Mouse (Mus musculus): ENCODE measurements around the gene Ifnk.

The Ifnk gene

GRCm38 (mm10) chr4:35143472-35144102 lies 8.3 kb upstream of the Ifnk start:
- no peak for DNase-seq

GRCm38 (mm10) chr4:35145726-35146125 lies 6.1 kb upstream of the Ifnk start:
- DNase-seq, result no peak

GRCm38 (mm10) chr4:35146597-35146996 lies 5.3 kb upstream of the Ifnk start:
- DNase-seq, result no peak

- DNase-seq, result no peak
These were observed 3.5 kb upstream of the Ifnk start for GRCm38 (mm10) chr4:35148326-35148725.

- DNase-seq, result no peak
These were observed 1.1 kb upstream of the Ifnk start for GRCm38 (mm10) chr4:35150706-35151105.

- no peak for DNase-seq
These were observed 2.2 kb downstream of the Ifnk start for GRCm38 (mm10) chr4:35154051-35154450.

GRCm38 (mm10) chr4:35155132-35155922 lies 3.5 kb downstream of the Ifnk start:
- peak; percentile 68 to 72 for DNase-seq

- peak; percentile 73 to 76 for DNase-seq
These were observed 4.3 kb downstream of the Ifnk start for GRCm38 (mm10) chr4:35156149-35156611.

DNA sequence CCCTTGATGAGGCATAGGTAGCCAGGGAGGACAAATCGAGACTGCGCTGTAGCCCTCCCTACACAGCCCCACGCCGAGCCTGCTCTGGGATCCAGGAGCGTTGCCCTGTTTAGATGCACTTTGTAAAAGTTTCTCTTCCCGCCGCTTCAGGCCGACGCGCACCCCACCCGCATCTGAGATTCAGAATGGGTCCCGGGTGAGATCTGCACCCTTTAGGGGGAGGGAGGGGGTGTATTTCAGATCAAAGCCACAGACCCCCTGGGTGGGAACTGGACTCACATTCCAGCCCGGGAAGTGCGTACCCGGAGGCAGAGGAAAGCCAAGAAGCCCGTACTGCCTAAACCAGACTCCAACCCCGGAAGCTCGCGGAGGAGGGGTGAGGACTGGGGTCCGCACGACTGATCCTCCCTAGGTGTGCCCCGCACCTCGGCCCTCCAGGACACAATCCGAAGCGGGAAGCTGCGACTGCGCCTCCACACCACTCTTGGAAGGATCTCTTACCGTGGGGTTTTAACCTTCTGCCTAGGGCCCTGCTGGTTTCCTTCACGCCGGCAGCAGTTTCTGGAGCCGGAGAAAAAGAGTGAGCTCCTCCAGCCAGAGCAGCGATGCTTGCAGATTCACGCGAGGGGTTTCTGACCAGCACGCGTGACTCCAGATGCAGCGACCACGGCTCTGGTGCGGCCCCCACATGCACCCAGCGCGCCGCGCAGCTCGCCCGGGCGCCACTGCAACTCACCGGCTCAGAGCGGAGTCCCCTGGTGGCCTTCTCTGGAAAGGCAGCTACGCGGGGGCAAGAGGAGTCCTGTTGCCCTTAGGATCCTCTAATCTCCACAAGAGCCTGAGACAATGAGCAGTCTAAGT lies 5.1 kb downstream of the Ifnk start, which contains the start of gene Mob3b:
Gene Mob3b (minus strand): TSS at position 734 of the 861 bp plus-strand sequence.
- DNase-seq, result peak; percentile 89 to 92

- no peak for DNase-seq
These were observed 6.0 kb downstream of the Ifnk start for GRCm38 (mm10) chr4:35157815-35158214.

GRCm38 (mm10) chr4:35165275-35165674 lies 13.4 kb downstream of the Ifnk start:
- DNase-seq, result no peak

DNA sequence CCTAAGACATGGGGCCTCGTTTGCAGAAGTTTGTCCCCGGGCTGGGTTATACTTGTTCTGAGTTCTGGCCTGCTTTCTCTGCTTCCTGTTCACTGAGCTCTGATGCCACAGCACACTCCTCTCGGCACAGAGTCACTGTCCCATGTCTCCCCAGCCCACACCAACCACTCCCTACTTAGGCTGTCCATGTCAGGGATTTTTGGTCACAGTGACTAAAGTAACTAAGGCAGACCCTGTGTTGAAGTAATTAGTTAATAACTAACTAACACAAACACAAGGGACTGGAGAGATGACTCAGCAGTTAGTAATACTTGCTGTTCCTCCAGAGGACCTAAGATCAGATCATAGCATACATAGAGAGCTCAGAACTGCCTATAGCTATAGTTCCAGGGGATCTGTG lies 14.1 kb downstream of the Ifnk start:
- DNase-seq, result no peak

DNA sequence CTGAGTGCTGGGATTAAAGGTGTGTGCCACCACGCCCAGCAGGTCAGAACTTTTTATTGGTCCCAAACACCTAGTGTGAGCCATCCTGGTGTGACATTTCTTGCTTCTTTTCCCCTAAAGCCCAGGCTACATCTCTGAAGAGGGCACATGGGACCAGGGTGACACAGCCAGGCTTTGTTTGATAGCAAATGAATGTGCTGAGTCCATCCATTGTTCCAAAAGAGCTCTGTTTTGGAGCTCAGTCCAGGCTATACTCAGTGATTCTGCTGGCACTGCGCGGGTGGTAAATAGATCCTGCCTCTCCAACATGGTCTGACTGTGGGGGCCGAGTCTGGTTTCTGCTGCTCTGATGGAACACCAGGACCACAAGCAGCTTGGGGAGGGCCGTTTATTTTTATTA lies 16.0 kb downstream of the Ifnk start:
- no peak for DNase-seq

- no peak for DNase-seq
These were observed 17.8 kb downstream of the Ifnk start for GRCm38 (mm10) chr4:35169571-35170125.

GRCm38 (mm10) chr4:35172471-35172870 lies 20.6 kb downstream of the Ifnk start:
- no peak for DNase-seq

DNA sequence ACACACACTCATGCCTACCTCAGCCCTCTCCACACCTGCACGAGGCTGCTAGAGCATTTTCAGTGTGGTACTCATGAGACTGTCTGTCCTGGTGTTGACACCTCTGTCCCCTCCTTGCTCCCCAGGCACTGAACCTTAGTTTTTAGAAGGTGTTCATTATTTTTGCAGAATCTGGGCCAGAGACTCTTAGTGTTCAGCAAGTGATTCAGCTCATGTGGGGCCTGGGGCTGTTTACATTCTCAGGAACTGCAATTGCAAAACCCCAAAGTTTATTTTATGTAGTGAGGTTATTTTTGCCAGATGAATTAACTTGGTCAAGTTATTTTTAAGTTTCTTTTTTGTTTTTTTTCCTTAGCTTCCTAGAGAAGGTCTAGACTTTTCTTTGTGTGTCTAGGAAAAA lies 21.7 kb downstream of the Ifnk start:
- DNase-seq, result no peak

DNA sequence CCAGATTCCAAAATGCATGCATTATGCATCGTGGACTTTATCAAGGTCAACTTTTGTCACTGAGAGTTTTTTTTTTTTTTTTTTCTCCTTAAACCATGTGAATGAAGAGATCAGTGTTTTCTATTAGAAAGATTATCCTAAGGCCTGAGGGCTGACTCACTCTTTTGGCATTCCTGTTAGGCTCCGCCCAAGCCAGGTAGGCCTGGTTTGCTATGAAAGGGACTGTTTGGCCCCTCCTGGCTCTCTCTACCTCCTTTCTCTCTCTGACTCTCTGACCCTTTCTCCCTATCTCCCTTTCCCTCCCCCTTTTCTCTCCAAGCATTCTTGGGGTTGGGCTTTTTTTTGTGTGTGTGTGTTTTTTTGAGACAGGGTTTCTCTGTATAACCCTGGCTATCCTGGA lies 23.7 kb downstream of the Ifnk start:
- DNase-seq, result no peak

DNA sequence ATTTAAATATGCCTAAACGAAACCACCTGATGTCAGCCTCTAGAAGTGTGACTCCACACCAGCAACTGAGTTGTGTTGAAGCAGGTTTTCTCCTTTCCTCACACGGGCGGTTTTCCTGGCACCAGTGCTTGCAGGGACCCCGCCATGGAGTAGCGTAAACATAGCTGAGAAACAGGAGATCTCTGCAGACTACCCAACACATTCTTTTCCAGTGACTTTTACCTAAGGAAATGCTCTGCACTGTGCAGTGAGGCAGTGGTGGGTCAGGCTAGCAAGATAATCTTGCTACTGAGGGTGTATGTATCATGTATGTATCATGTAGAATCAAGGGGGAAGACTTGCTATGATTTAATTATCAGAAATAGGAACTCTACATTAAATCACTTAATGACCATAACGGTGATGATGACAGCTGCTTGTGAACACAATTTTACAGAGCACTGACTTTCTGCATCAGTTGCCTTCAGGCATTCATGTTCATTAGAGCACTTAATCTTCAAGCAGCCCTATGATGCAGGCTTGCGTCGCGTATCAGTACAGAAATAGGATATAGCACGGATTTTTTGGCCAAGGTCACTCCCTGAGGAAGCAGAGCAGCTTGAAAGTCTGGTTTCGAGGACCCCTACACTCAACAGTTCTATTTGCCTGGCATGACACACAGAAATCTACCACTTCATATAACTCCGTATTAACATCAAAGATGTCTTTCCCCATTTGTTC lies 26.2 kb downstream of the Ifnk start:
- DNase-seq, result no peak

- DNase-seq, result no peak
These were observed 35.9 kb downstream of the Ifnk start for GRCm38 (mm10) chr4:35187617-35188326.

DNA sequence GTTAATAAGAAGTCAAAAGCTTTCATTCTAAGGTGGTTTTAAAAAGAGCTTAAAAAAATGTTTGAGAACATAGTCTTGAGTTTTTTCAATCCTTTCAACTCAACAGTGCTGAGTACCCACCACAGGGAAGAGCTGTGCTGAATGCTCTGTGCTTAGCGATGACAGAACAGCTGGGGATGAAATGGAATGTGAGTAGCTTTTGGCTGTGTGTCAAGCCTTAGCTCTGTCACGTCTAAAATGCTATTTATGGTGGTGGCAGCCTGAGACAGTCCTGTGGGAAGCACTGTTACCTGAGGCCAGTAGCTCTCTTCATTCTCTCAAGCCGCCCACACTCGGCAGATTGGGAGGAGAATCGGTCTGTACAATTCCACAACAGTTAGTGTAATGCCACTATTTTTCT lies 37.9 kb downstream of the Ifnk start:
- DNase-seq, result no peak

- no peak for DNase-seq
These were observed 40.9 kb downstream of the Ifnk start for GRCm38 (mm10) chr4:35192725-35193124.

DNA sequence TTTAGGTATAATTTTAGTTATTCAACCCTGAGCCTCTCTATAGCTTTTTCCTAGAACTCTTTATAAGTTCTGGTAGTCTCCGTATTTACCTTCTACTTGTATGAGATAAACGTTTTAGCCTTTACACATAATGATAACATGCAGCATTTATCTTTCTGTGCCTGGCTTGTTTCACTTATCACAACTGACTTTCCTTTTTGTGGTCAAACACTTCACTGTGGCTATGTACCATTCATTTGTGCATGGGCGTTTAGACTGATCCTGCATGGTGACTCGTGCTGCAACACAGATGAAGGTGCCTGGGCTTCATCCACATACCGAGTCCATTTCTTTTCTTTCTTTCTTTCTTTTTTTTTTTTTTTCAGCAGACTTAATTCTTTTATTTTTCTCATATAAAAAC lies 49.8 kb downstream of the Ifnk start:
- no peak for DNase-seq
